Mouse (Mus musculus): ENCODE data around the gene Dtx2. TPM values are rescaled to one million over a fixed set of nuclear protein-coding genes. Genes with fewer than 3 reads are reported as not detected.

Gene Dtx2
- polyA plus RNA-seq, 1 experiment from 2014 or later, result 25.5 TPM

- Histone ChIP-seq H3K9me3 (replicated peaks) (no peaks in the 10 kb centered on the region), H3K4me3 (no peak overlapping the region), H3K36me3 (ENCODE audit: poor library complexity, severe bottlenecking) (no peaks in the 10 kb centered on the region), H3K9ac (no peak overlapping the region), H3K27ac (no peak overlapping the region), H3K4me2 (no peak overlapping the region), H3K4me1 (peaks cover 7% of the 10 kb centered on the region; the same call in 1 of the 2 replicates), H3K27me3 (no peaks in the 10 kb centered on the region)
- no peak for ATAC-seq
- WGBS, result 88% methylated on average over 9 of the region's 9 CpGs
These were observed 82.5 kb downstream of the Dtx2 start for GRCm38 (mm10) chr5:136077001-136077550.

- Histone ChIP-seq H3K27ac (no peak overlapping the region), H3K27me3 (no peaks in the 10 kb centered on the region), H3K9ac (no peak overlapping the region), H3K4me2 (no peak overlapping the region), H3K36me3 (ENCODE audit: poor library complexity, severe bottlenecking) (no peaks in the 10 kb centered on the region), H3K4me3 (no peak overlapping the region), H3K9me3 (replicated peaks) (no peaks in the 10 kb centered on the region), H3K4me1 (peaks cover 7% of the 10 kb centered on the region; the same call in 1 of the 2 replicates)
- 90% methylated on average over 5 of the region's 5 CpGs for WGBS
- no peak for ATAC-seq
These were observed 83.5 kb downstream of the Dtx2 start for GRCm38 (mm10) chr5:136078136-136078535.

- Histone ChIP-seq H3K4me1 (peaks cover 17% of the 10 kb centered on the region), H3K36me3 (ENCODE audit: poor library complexity, severe bottlenecking) (no peaks in the 10 kb centered on the region), H3K9me3 (replicated peaks) (no peaks in the 10 kb centered on the region), H3K4me3 (no peak overlapping the region), H3K9ac (no peak overlapping the region), H3K4me2 (no peak overlapping the region), H3K27me3 (peaks cover 17% of the 10 kb centered on the region), H3K27ac (no peak overlapping the region)
- no peak for ATAC-seq
- WGBS, result 79% methylated on average over 4 of the region's 4 CpGs
These were observed 87.7 kb downstream of the Dtx2 start for GRCm38 (mm10) chr5:136082345-136082744.

Other genes starting within 250 kb of the Dtx2 start
- 0.26 and 0.41 TPM in 2 replicates for gene Styxl1, start 216.4 kb upstream of the Dtx2 start, polyA plus RNA-seq (2015; fragmentation: Nextera tagmentation; extraction: Ambion mirVana)
- 558 and 564 TPM in 2 replicates for gene Mdh2, start 216.3 kb upstream of the Dtx2 start, polyA plus RNA-seq (2015; fragmentation: Nextera tagmentation; extraction: Ambion mirVana)
- gene Srrm3, start 187.9 kb upstream of the Dtx2 start, polyA plus RNA-seq (2015; fragmentation: Nextera tagmentation; extraction: Ambion mirVana), result 45.8 and 52.8 TPM in 2 replicates
- gene Hspb1, start 106.9 kb upstream of the Dtx2 start, polyA plus RNA-seq (2015; fragmentation: Nextera tagmentation; extraction: Ambion mirVana), result 3.9 and 4.3 TPM in 2 replicates
- gene Ywhag, start 60.2 kb upstream of the Dtx2 start, polyA plus RNA-seq (2015; fragmentation: Nextera tagmentation; extraction: Ambion mirVana), result 424 and 485 TPM in 2 replicates
- 0.48 TPM in 2 replicates for gene Ssc4d, start 20.3 kb upstream of the Dtx2 start, polyA plus RNA-seq (2015; fragmentation: Nextera tagmentation; extraction: Ambion mirVana)
- not detected in 2 replicates for gene Zp3, start 14.7 kb upstream of the Dtx2 start, polyA plus RNA-seq (2015; fragmentation: Nextera tagmentation; extraction: Ambion mirVana)
- gene Upk3b, start 43.7 kb downstream of the Dtx2 start, polyA plus RNA-seq (2015; fragmentation: Nextera tagmentation; extraction: Ambion mirVana), result not detected in 2 replicates
- gene Upk3bl, start 59.7 kb downstream of the Dtx2 start, polyA plus RNA-seq (2015; fragmentation: Nextera tagmentation; extraction: Ambion mirVana), result not detected in 2 replicates
- gene Rasa4, start 89.1 kb downstream of the Dtx2 start, polyA plus RNA-seq (2015; fragmentation: Nextera tagmentation; extraction: Ambion mirVana), result 5.1 and 7.8 TPM in 2 replicates
- gene Polr2j, start 121.8 kb downstream of the Dtx2 start, polyA plus RNA-seq (2015; fragmentation: Nextera tagmentation; extraction: Ambion mirVana), result 282 and 287 TPM in 2 replicates
- 43.2 and 45.2 TPM in 2 replicates for gene Lrwd1, start 141.3 kb downstream of the Dtx2 start, polyA plus RNA-seq (2015; fragmentation: Nextera tagmentation; extraction: Ambion mirVana)
- 18.4 and 22.8 TPM in 2 replicates for gene Alkbh4, start 141.3 kb downstream of the Dtx2 start, polyA plus RNA-seq (2015; fragmentation: Nextera tagmentation; extraction: Ambion mirVana)
- gene Orai2, start 175.9 kb downstream of the Dtx2 start, polyA plus RNA-seq (2015; fragmentation: Nextera tagmentation; extraction: Ambion mirVana), result 17.4 and 21.9 TPM in 2 replicates
- 64.2 and 74.0 TPM in 2 replicates for gene Prkrip1, start 204.2 kb downstream of the Dtx2 start, polyA plus RNA-seq (2015; fragmentation: Nextera tagmentation; extraction: Ambion mirVana)

Data from forebrain, embryonic 13.5 days (tissue).